Mouse (Mus musculus) thymus, postnatal 10 days (tissue): ENCODE data around the gene Cacnb4.

Source experiments
- DNase-seq, 2 experiments: peaks; one replicate each; pipeline ENCODE4 v3.0.0; 2021; ENCODE audit warnings: low spot score in 2 of 2

The Cacnb4 gene

GRCm38 (mm10) chr2:52568131-52568530 is 108.5 kb downstream of the Cacnb4 start:
- no peak for DNase-seq

GRCm38 (mm10) chr2:52567421-52567820 is 109.2 kb downstream of the Cacnb4 start:
- no peak for DNase-seq

GRCm38 (mm10) chr2:52563277-52563676 is 113.4 kb downstream of the Cacnb4 start:
- DNase-seq, result no peak

GRCm38 (mm10) chr2:52562356-52562755 is 114.3 kb downstream of the Cacnb4 start:
- no peak for DNase-seq

- no peak for DNase-seq
Measured at GRCm38 (mm10) chr2:52561137-52561536, 115.5 kb downstream of the Cacnb4 start.

GRCm38 (mm10) chr2:52560266-52560665 is 116.4 kb downstream of the Cacnb4 start:
- no peak for DNase-seq

- DNase-seq, result no peak
Measured at GRCm38 (mm10) chr2:52558411-52558810, 118.2 kb downstream of the Cacnb4 start.

GRCm38 (mm10) chr2:52557503-52558275 is 118.9 kb downstream of the Cacnb4 start:
- DNase-seq, result no peak

- no peak for DNase-seq
Measured at GRCm38 (mm10) chr2:52556961-52557326, 119.7 kb downstream of the Cacnb4 start.

- DNase-seq, result no peak
Measured at GRCm38 (mm10) chr2:52556298-52556960, 120.2 kb downstream of the Cacnb4 start.

GRCm38 (mm10) chr2:52548401-52548800 is 128.2 kb downstream of the Cacnb4 start:
- no peak for DNase-seq

- no peak for DNase-seq
Measured at GRCm38 (mm10) chr2:52547331-52547730, 129.3 kb downstream of the Cacnb4 start.

GRCm38 (mm10) chr2:52544527-52544926 is 132.1 kb downstream of the Cacnb4 start:
- no peak for DNase-seq

GRCm38 (mm10) chr2:52541068-52541467 is 135.6 kb downstream of the Cacnb4 start:
- DNase-seq, result no peak

- no peak for DNase-seq
Measured at GRCm38 (mm10) chr2:52539318-52539717, 137.3 kb downstream of the Cacnb4 start.

GRCm38 (mm10) chr2:52537645-52538044 is 139.0 kb downstream of the Cacnb4 start:
- no peak for DNase-seq

GRCm38 (mm10) chr2:52537155-52537554 is 139.5 kb downstream of the Cacnb4 start:
- DNase-seq, result no peak

- no peak for DNase-seq
Measured at GRCm38 (mm10) chr2:52536511-52536910, 140.1 kb downstream of the Cacnb4 start.

- DNase-seq, result no peak
Measured at GRCm38 (mm10) chr2:52533696-52534095, 142.9 kb downstream of the Cacnb4 start.

GRCm38 (mm10) chr2:52530521-52530920 is 146.1 kb downstream of the Cacnb4 start:
- no peak for DNase-seq

- DNase-seq, result no peak
Measured at GRCm38 (mm10) chr2:52529245-52529644, 147.4 kb downstream of the Cacnb4 start.

- no peak for DNase-seq
Measured at GRCm38 (mm10) chr2:52525876-52526592, 150.6 kb downstream of the Cacnb4 start.
